Mouse (Mus musculus) kidney, adult 18-20 months (tissue): Measurements from ENCODE around the gene Atg7.

ENCODE experiments used
- DNase-seq: peaks from one replicate; pipeline ENCODE4 v3.0.0; 2021

The Atg7 gene

DNA sequence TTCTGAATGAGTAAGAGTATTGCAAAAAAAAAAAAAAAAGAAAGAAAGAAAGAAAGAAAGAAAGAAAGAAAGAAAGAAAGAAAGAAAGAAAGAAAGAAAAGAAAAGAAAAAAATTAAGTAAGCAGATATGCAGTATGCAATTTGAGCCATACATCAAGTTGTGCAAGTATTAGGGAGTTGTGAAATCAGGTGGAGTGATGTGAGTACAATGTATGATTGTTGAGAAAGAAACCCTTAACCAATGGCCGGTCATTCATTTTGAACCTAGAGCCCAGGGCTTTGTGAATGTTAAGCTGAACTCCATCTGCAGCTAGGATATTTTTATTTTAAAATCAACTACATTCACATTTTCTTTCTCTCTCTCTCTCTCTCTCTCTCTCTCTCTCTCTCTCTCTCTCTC, 44.1 kb downstream of the Atg7 start:
- DNase-seq, result no peak

- peak; percentile 8 for DNase-seq
Observed at GRCm38 (mm10) chr6:114690661-114691060, 47.8 kb downstream of the Atg7 start.

GRCm38 (mm10) chr6:114691530-114691929, 48.6 kb downstream of the Atg7 start:
- DNase-seq, result no peak

- DNase-seq, result no peak
Observed at GRCm38 (mm10) chr6:114692691-114693090, 49.8 kb downstream of the Atg7 start.

GRCm38 (mm10) chr6:114697646-114698490, 55.0 kb downstream of the Atg7 start:
- DNase-seq, result peak; percentile 72

DNA sequence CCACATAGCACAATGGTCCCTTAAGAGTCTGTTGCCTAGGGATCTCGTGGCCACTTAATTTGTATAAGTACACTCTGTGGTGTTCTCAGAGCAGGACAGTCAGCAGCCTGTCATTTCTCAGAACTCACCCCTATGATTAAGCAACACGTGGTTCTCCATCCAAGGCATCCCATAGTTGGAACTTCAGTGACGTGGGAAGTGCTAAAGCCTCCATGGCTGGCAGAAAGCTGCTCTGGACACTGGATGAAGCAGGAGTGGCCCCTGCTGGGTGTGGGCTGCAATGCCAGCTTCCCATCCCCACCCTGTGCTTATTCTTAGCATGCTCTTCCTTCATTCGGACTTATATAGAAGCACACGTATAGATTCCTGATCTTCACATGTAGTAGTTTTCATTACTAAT, 55.7 kb downstream of the Atg7 start:
- DNase-seq, result no peak

- DNase-seq, result no peak
Observed at GRCm38 (mm10) chr6:114700704-114701103, 57.8 kb downstream of the Atg7 start.

- DNase-seq, result no peak
Observed at GRCm38 (mm10) chr6:114707032-114707431, 64.1 kb downstream of the Atg7 start.

GRCm38 (mm10) chr6:114712242-114713050, 69.5 kb downstream of the Atg7 start:
- DNase-seq, result no peak

DNA sequence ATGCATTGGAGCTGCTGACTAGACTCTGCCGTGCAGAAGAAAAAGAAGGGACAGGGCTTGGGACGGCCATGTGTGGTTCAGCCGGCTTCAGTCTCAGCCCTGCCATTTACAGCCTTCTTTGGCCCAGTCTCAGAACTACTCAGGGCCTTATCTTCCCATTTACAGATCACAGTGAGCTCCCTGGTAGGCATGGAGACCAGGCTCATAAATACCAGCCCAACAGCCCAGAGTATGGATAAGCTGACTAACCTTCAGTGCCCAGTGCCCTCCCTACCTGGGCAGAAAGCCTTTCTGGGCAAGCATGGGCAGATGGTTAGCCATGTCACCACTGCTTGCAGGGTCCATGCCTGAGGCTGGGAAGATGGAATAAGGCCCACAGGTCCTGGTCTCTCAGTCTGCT, 70.6 kb downstream of the Atg7 start:
- DNase-seq, result no peak

DNA sequence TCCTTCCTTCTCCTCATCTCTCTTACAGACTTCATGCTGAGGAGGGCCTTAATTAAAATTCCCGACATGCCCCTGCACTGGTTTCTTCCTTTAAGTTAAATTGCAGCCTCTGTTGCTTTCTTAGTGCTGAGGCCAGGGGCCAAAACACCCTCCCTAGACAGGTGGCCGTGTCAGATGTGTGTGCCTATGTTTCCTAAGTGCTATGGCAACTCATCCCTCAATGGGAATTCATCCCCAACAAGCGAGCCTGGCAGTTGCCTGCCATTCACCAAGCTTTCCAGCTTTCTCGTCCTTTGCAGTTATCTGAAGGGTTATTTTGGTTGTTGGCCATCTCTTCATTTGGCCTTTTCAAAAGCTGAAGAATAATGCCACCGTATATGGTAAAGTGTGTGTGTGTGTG, 71.8 kb downstream of the Atg7 start:
- DNase-seq, result no peak

DNA sequence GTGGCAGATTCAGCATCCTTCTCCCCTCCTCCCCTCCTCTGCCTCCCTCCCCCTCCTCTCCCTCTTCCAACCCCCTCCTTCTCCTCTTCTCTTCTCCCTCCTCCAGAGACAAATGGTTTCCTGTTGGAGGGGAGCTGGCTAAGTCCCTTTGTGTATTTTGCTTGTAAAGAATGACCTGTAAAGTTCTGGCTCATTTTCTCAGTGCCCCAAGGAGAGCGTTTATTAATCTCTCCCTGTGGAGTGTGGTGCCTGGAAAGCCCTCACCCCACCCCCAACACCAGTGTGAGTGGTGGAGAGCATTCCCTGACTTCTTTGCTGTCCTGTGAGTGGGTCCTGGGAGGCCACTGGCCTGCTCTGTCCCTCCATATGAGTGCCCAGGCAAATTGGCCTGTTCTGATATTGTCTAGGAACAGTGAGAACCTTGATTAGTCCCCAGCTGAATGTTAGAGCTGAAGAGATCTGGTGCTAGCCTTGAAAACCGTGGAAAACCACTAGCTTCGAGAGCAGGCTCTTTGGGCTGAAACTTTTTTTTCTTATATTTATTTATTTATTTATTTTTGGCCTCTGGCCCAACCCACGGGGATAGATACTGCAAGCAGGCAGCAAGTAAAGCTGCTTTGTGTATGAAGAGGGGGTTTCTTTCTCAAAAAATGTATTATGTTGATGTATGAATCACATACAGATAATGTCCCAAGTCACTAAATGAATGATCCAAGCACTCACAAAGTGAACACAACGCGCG, 72.6 kb downstream of the Atg7 start:
- no peak for DNase-seq

DNA sequence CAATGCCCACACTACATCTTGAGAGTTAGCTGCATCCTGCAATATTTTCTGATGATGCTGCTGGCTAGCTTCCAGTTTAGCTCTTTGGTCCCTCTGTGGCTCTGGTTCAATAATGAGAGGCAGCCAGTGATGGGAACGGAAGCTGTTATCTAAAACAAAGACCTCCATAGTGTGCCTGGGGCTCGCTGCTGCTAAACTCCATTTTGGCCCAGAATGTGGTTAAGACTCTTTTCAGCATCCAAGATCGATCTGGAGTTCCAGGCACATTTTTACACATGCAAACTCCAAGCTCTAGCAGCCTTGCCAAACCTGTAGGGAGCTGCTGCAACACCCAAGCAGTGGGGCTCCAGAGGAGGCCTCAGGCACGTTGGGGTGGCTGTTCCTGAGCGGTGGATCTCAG, 76.2 kb downstream of the Atg7 start:
- DNase-seq, result no peak

GRCm38 (mm10) chr6:114719665-114720064, 76.8 kb downstream of the Atg7 start:
- no peak for DNase-seq

- no peak for DNase-seq
Observed at GRCm38 (mm10) chr6:114722046-114722445, 79.1 kb downstream of the Atg7 start.

DNA sequence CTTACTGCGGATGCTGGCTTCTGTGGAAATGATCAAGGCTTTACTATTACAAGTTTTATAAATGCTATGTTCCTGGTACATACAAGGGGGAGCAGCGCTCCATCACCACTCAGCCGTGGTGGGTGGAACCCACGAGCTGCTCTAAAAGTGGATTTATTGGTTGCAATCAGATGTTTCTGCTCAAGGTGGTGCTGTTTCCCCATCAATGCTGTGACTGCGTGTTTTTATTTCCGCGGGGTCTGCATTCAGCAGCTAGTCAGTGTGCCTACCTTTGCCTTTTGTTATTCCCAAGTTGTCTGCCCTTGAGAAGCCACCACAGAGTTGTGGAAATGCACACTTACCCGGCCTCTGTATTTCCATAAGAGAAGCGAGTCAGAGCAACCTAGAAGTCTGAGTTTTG, 81.0 kb downstream of the Atg7 start:
- peak; percentile 50 for DNase-seq

DNA sequence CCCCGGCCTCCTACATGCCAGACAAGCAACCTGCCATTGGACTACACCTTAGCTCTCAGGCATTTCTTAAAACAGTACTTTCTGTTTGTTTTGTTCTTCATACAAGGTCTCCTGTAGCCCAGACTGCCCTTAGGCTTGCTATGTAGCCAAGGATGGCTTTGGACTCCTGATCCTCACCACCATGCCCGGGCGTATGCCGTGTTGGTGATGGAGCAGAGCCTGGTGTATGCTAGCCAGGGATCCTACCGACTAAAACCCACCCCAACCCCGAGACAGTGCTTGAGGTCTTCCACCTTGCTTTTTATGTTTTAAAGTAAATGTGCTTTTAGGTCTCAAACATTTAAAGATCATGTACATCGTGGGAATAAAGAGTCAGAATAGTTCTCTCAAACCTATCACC, 81.5 kb downstream of the Atg7 start:
- DNase-seq, result no peak

- DNase-seq, result no peak
Observed at GRCm38 (mm10) chr6:114725147-114725575, 82.3 kb downstream of the Atg7 start.

GRCm38 (mm10) chr6:114726681-114727080, 83.8 kb downstream of the Atg7 start:
- no peak for DNase-seq

GRCm38 (mm10) chr6:114733156-114733555, 90.3 kb downstream of the Atg7 start:
- no peak for DNase-seq

- no peak for DNase-seq
Observed at GRCm38 (mm10) chr6:114733681-114734080, 90.8 kb downstream of the Atg7 start.

GRCm38 (mm10) chr6:114735054-114735453, 92.2 kb downstream of the Atg7 start:
- DNase-seq, result no peak

- no peak for DNase-seq
Observed at GRCm38 (mm10) chr6:114736355-114736754, 93.5 kb downstream of the Atg7 start.
